Comparison of ENCODE assay signal across 7 mouse cellular contexts in the genomic region with DNA sequence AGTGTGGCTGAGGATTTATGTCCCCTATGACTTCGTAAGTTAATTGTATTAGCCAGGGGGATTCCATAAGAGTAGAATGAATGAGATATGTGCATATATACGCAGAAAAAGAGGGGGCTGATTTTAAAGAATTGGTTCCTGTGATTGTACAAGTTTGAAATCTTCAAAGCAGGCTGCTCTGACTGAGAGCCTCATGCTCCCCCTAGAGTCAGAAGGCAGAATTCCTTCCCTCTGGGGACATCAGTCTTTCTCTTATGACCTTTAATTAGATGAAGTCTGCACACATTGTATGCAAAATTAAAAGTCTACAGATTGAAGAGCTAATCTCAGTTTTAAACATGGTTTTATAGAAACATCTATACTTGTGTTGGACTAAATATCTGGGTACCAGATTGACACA.
A peak's percentile ranks its signal among the peaks of the same experiment; 100 is the strongest.
DNase-seq lines count a peak whose midpoint lies in the region; TF ChIP-seq lines count a peak whose summit lies in the region.

No protein-coding gene starts in this region.

- no peaks in the 10 kb centered on the region for H3K27me3 ChIP-seq in E14TG2a.4 (ENCODE audit: insufficient read depth, low read length)

- H3K4me1 ChIP-seq in E14TG2a.4 (replicated peaks; ENCODE audit: low read depth, low read length): no peaks in the 10 kb centered on the region

- H3K36me3 ChIP-seq in E14TG2a.4 (ENCODE audit: insufficient read depth, low read length): no peaks in the 10 kb centered on the region

- H3K9me3 ChIP-seq in E14TG2a.4 (ENCODE audit: low read length): no peaks in the 10 kb centered on the region

- peak; percentile 17 for DNase-seq in layer of hippocampus, adult 11-12 months (ENCODE audit: low spot score)
- DNase-seq in layer of hippocampus, adult 8-10 months (ENCODE audit: low spot score in 2 of 2): no peak
- DNase-seq in B cell, adult 2 months: peak; percentile 3 to 13
- DNase-seq in kidney, postnatal 4 days: peak; percentile 16 to 47
- no peak for DNase-seq in spleen, adult 12 weeks (ENCODE audit: low spot score)
- DNase-seq in heart, adult 9 months (ENCODE audit: low spot score in 2 of 2): no peak

- peak; percentile 67 for TF ChIP-seq CTCF in E14TG2a.4 (conservative IDR thresholded peaks at IDR 0.05; ENCODE audit: low read length)

- no peak overlapping the region for H3K4me3 ChIP-seq in E14TG2a.4 (replicated peaks; ENCODE audit: low read length)

Comparison
In these comparisons a context has a peak if more than half of its experiments do, and no peak if none do; other contexts are left out.
1. DNase-seq: peak in layer of hippocampus, adult 11-12 months (single experiment), B cell, adult 2 months (2 of 2) and kidney, postnatal 4 days (2 of 2); none in layer of hippocampus, adult 8-10 months (0 of 2), spleen, adult 12 weeks (single experiment) and heart, adult 9 months (0 of 2).